Mouse (Mus musculus): Measurements from ENCODE around the gene Sema3b. TPM values are rescaled to one million over a fixed set of nuclear protein-coding genes. Genes with fewer than 3 reads are reported as not detected.
"Not testable (repeated sequence)": the region's sequence is repeated elsewhere in the genome, so short reads cannot be mapped to it uniquely, and the experiment has no call there.

Sema3b gene
- total and polyA plus RNA-seq, 2 experiments from 2014 or later = 4.0 to 16.7 TPM

DNA sequence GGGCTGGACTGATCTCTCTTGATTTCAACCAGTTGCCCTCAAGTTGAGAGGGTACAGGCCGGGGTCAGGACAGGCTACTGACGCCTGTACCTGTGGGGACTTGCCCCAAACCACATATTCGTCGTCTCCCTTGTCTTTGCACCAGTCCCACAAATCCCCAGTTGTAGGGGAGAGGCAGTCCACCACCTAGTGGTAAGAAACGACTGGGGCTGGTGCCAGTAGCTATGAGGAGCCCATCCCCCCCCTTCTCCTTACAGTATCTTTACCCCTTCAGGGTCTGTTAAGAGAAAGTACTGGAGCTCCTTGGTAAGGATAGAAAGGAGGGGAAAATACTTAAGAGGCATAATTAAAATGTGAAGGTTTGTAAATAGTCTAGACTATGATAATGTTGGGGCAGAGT, 43.5 kb downstream of the Sema3b start:
- not testable (repeated sequence) for DNase-seq (ENCODE audit: low spot score); H3K4me3 ChIP-seq (ENCODE audit: low read depth, low read length); ATAC-seq (ENCODE audit: low FRiP score); H3K27me3 ChIP-seq (ENCODE audit: insufficient read depth, low read length); H3K27ac ChIP-seq (ENCODE audit: low read depth, low read length); H3K9me3 ChIP-seq (ENCODE audit: low read length); H3K9ac ChIP-seq (replicated peaks; ENCODE audit: low read length, poor library complexity, severe bottlenecking); H3K4me2 ChIP-seq (ENCODE audit: low read depth, low read length, poor library complexity, severe bottlenecking)
- Histone ChIP-seq H3K4me1 (ENCODE audit: insufficient read depth, low read length) (peaks cover 21% of the 10 kb centered on the region), H3K36me3 (ENCODE audit: insufficient read depth, low read length) (peaks cover 17% of the 10 kb centered on the region)
- peak; percentile 26 for TF ChIP-seq CTCF (IDR thresholded peaks at IDR 0.05)
- 51% methylated on average over 5 of the region's 5 CpGs for WGBS

DNA sequence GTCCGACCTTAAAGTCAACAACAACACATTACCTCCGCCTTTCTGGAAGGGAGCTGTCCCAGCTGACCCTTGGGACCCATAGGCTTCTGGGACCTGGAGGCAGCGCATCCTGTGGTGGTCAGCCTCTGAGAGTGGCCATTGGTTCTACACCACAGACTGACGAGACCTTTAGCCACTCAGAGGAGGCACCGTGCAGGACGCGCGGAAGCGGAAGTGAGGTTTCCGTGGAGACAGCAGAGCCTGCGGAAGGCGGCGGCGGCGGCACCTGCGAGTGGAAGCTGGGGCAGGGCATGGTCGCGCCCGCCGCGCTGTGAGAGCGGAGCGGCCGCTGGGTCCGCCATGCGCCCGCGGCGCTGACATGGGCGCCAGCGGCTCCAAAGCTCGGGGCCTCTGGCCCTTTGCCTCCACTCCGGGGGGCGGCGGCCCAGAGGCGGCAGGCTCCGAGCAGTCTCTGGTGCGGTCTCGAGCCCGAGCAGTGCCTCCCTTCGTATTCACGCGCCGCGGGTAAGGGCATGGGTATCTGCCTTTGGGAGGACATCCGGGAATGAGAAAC, 45.9 kb downstream of the Sema3b start, which contains the start of gene Tusc2:
Gene Tusc2 (plus strand): TSS at position 227 of the 553 bp plus-strand sequence.
- Histone ChIP-seq H3K4me2 (ENCODE audit: low read depth, low read length, poor library complexity, severe bottlenecking) (peak within 1 kb of the TSS; percentile 75), H3K9me3 (ENCODE audit: low read length) (no peaks in the 10 kb centered on the region), H3K27ac (ENCODE audit: low read depth, low read length) (peak within 1 kb of the TSS; percentile 68), H3K4me3 (ENCODE audit: low read depth, low read length) (peak within 1 kb of the TSS; percentile 92), H3K36me3 (ENCODE audit: insufficient read depth, low read length) (peaks cover 33% of the 10 kb centered on the region), H3K4me1 (ENCODE audit: insufficient read depth, low read length) (peaks cover 15% of the 10 kb centered on the region), H3K27me3 (ENCODE audit: insufficient read depth, low read length) (no peaks in the 10 kb centered on the region), H3K9ac (replicated peaks; ENCODE audit: low read length, poor library complexity, severe bottlenecking) (peak within 1 kb of the TSS; percentile 85)
- peak; percentile 95 for ATAC-seq (ENCODE audit: low FRiP score)
- WGBS = under 1% methylated on average over 44 of the region's 46 CpGs
- DNase-seq (ENCODE audit: low spot score) = peak; percentile 96
- TF ChIP-seq CTCF (IDR thresholded peaks at IDR 0.05) = no peak

GRCm38 (mm10) chr9:107556346-107556745, 52.7 kb downstream of the Sema3b start:
- H3K36me3 ChIP-seq (ENCODE audit: insufficient read depth, low read length) = peaks cover 26% of the 10 kb centered on the region
- no peak overlapping the region for H3K4me3 ChIP-seq (ENCODE audit: low read depth, low read length)
- no peak for ATAC-seq (ENCODE audit: low FRiP score)
- peaks cover 14% of the 10 kb centered on the region for H3K27me3 ChIP-seq (ENCODE audit: insufficient read depth, low read length)
- no peak overlapping the region for H3K27ac ChIP-seq (ENCODE audit: low read depth, low read length)
- H3K4me1 ChIP-seq (ENCODE audit: insufficient read depth, low read length) = no peaks in the 10 kb centered on the region; the same call in 1 of the 2 replicates
- no peak for DNase-seq (ENCODE audit: low spot score)
- no peak overlapping the region; the same call in 1 of the 2 replicates for H3K9ac ChIP-seq (replicated peaks; ENCODE audit: low read length, poor library complexity, severe bottlenecking)
- peak overlapping the region; percentile 81; the same call in 1 of the 2 replicates for H3K4me2 ChIP-seq (ENCODE audit: low read depth, low read length, poor library complexity, severe bottlenecking)
- no peak for TF ChIP-seq CTCF (IDR thresholded peaks at IDR 0.05)
- H3K9me3 ChIP-seq (ENCODE audit: low read length) = no peaks in the 10 kb centered on the region
- WGBS = 76% methylated on average over 3 of the region's 3 CpGs

DNA sequence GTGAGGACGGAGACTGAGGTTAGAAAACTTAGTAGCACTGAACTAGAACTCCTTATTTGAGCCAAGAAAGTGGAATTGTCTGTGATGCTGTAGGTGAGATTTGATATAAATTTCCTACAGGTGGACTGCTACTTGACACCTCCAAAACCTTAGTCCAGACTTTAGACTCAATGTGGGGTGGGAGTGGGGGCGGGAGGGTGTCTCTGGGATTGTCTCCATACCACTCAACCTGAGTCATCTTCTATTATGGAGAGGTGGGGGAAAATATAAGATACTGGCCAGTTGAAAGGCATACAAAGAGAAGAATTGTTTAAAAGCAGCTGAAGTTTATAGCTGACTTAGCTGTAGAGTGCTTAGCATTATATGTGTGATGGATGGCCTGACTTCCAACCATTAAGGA, 53.3 kb downstream of the Sema3b start:
- ATAC-seq (ENCODE audit: low FRiP score) (no peak), DNase-seq (ENCODE audit: low spot score) (no peak)
- no peak for TF ChIP-seq CTCF (IDR thresholded peaks at IDR 0.05)
- H3K4me2 ChIP-seq (ENCODE audit: low read depth, low read length, poor library complexity, severe bottlenecking) = peak overlapping the region; percentile 81
- H3K27ac ChIP-seq (ENCODE audit: low read depth, low read length) = no peak overlapping the region
- peak overlapping the region; percentile 74; the same call in 1 of the 2 replicates for H3K9ac ChIP-seq (replicated peaks; ENCODE audit: low read length, poor library complexity, severe bottlenecking)
- WGBS = 39% methylated on average over 2 of the region's 2 CpGs
- peaks cover 25% of the 10 kb centered on the region for H3K36me3 ChIP-seq (ENCODE audit: insufficient read depth, low read length)
- H3K4me1 ChIP-seq (ENCODE audit: insufficient read depth, low read length) = no peaks in the 10 kb centered on the region; the same call in 1 of the 2 replicates
- peak overlapping the region; percentile 74; the same call in 1 of the 2 replicates for H3K4me3 ChIP-seq (ENCODE audit: low read depth, low read length)
- H3K27me3 ChIP-seq (ENCODE audit: insufficient read depth, low read length) = peaks cover 19% of the 10 kb centered on the region
- no peaks in the 10 kb centered on the region for H3K9me3 ChIP-seq (ENCODE audit: low read length)

GRCm38 (mm10) chr9:107555031-107555457, 54.0 kb downstream of the Sema3b start:
- Histone ChIP-seq H3K4me3 (ENCODE audit: low read depth, low read length) (peak overlapping the region; percentile 74), H3K9me3 (ENCODE audit: low read length) (no peaks in the 10 kb centered on the region), H3K36me3 (ENCODE audit: insufficient read depth, low read length) (peaks cover 25% of the 10 kb centered on the region), H3K4me1 (ENCODE audit: insufficient read depth, low read length) (no peaks in the 10 kb centered on the region; the same call in 1 of the 2 replicates), H3K4me2 (ENCODE audit: low read depth, low read length, poor library complexity, severe bottlenecking) (peak overlapping the region; percentile 81), H3K27ac (ENCODE audit: low read depth, low read length) (peak overlapping the region; percentile 79), H3K9ac (replicated peaks; ENCODE audit: low read length, poor library complexity, severe bottlenecking) (peak overlapping the region; percentile 74), H3K27me3 (ENCODE audit: insufficient read depth, low read length) (peaks cover 26% of the 10 kb centered on the region)
- DNase-seq (ENCODE audit: low spot score) (no peak), ATAC-seq (ENCODE audit: low FRiP score) (no peak)
- WGBS = 0% methylated on average over 23 of the region's 23 CpGs
- TF ChIP-seq CTCF (IDR thresholded peaks at IDR 0.05) = no peak

DNA sequence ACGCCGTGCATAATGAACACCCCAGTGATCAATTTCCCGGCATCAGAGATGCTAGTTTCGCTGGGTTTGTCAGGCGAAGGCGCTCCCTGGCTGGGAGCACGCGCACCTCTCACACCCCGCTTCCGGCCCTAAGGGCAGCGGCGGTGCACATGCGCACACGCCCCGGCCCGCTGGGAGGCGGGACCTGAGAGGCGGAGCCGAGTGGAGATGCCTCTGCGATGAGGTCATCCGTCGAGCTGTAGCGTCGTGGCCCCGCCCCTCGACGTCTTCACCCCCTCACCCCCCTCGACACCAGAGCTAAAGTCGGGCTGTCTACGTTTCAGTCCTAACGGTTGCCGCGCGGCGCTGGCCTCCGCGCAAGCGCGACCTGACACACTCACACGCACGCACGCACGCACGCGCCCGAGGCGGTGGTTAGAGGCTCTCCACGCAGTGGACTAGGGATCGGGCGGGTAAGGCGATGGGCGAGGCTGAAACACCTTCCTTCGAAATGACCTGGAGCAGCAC, 54.7 kb downstream of the Sema3b start:
- ATAC-seq (ENCODE audit: low FRiP score) (peak; percentile 93), DNase-seq (ENCODE audit: low spot score) (peak; percentile 99)
- WGBS = under 1% methylated on average over 49 of the region's 53 CpGs
- Histone ChIP-seq H3K36me3 (ENCODE audit: insufficient read depth, low read length) (peaks cover 19% of the 10 kb centered on the region), H3K27ac (ENCODE audit: low read depth, low read length) (peak overlapping the region; percentile 79), H3K4me3 (ENCODE audit: low read depth, low read length) (peak overlapping the region; percentile 74), H3K4me1 (ENCODE audit: insufficient read depth, low read length) (no peaks in the 10 kb centered on the region; the same call in 1 of the 2 replicates), H3K4me2 (ENCODE audit: low read depth, low read length, poor library complexity, severe bottlenecking) (peak overlapping the region; percentile 81), H3K9me3 (ENCODE audit: low read length) (no peaks in the 10 kb centered on the region), H3K27me3 (ENCODE audit: insufficient read depth, low read length) (peaks cover 28% of the 10 kb centered on the region), H3K9ac (replicated peaks; ENCODE audit: low read length, poor library complexity, severe bottlenecking) (peak overlapping the region; percentile 74)
- peak; percentile 45 for TF ChIP-seq CTCF (IDR thresholded peaks at IDR 0.05)

All from midbrain, postnatal 0 days (tissue).